Mouse (Mus musculus) heart, embryonic 15.5 days (tissue): Measurements from ENCODE around the gene Ap2a1. TPM values are rescaled to one million over a fixed set of nuclear protein-coding genes. Genes with fewer than 3 reads are reported as not detected.
A peak's percentile ranks its signal among the peaks of the same experiment; 100 is the strongest.

ENCODE experiments used
- ATAC-seq: fragments of 200-750 bp; cut with Nextera tagmentation; replicated peaks from 2 replicates; pipeline ENCODE4 v1.8.0; 2017; ENCODE audit warnings: low read depth, moderate TSS enrichment; ENCODE audit not compliant: insufficient number of reproducible peaks, insufficient read depth, low FRiP score
- H3K27ac ChIP-seq: fragments of 300-500 bp; sonication (generic); 2 replicates; pipeline ENCODE4 v1.5.1; 2015; ENCODE audit warnings: mild to moderate bottlenecking, inconsistent platforms
- H3K27me3 ChIP-seq: fragments of 300-500 bp; sonication (generic); 2 replicates; pipeline ENCODE4 v1.6.1; 2015; ENCODE audit warnings: inconsistent platforms
- H3K36me3 ChIP-seq: fragments of 300-500 bp; sonication (generic); 2 replicates; pipeline ENCODE4 v1.6.1; 2015; ENCODE audit warnings: mild to moderate bottlenecking, inconsistent platforms
- H3K4me1 ChIP-seq: fragments of 300-500 bp; sonication (generic); replicated peaks from 2 replicates; pipeline ENCODE4 v1.6.1; 2015; ENCODE audit warnings: inconsistent platforms
- H3K4me2 ChIP-seq: fragments of 300-500 bp; sonication (generic); 2 replicates; pipeline ENCODE4 v1.6.1; 2015; ENCODE audit warnings: inconsistent platforms, mild to moderate bottlenecking, moderate library complexity
- H3K4me3 ChIP-seq: fragments of 300-500 bp; sonication (generic); 2 replicates; pipeline ENCODE4 v1.5.1; 2015; ENCODE audit warnings: mild to moderate bottlenecking, inconsistent platforms
- H3K9ac ChIP-seq: fragments of 300-500 bp; sonication (generic); 2 replicates; pipeline ENCODE4 v1.6.1; 2015; ENCODE audit warnings: mild to moderate bottlenecking, inconsistent platforms
- H3K9me3 ChIP-seq: fragments of 300-500 bp; sonication (generic); replicated peaks from 2 replicates; pipeline ENCODE4 v1.6.1; 2016; ENCODE audit warnings: inconsistent platforms
- WGBS: fragments of 180-500 bp; shearing (Covaris S2); methylation state at CpG from one replicate; pipeline ENCODE4 v1.1.7; 2015; ENCODE audit warnings: mixed read lengths; 5-methylcytosine and 5-hydroxymethylcytosine counted together
- polyA plus RNA-seq: library from polyadenylated mRNA; unstranded; fragments of >200 nt; fragmentation: Nextera tagmentation; extraction: Ambion mirVana; gene quantifications from 2 replicates; pipeline ENCODE4 v1.2.1, GENCODE M21; 2015

Ap2a1 gene
- polyA plus RNA-seq, 1 experiment from 2014 or later, result 51.9 TPM

DNA sequence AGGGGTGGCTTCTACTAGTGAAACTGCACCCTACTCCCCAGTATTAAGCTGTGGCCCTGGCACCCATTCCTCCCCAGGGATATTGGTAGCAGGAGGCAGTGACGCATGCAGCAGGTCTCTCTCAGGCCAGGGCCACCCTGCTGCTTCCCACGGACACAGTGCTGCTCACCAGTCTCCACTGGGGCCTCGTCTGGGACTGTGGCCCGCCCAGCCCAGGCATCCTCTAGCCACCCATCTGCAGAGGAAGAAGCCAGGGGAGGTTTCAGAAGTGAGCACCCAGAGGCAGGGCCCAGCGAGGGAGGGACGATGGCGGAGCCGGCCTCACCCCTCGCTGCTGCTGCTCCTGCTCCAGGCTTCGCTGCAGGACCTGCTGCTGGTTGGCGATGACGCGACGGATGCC lies 66.1 kb downstream of the Ap2a1 start:
- Histone ChIP-seq H3K4me3 (no peak overlapping the region), H3K27me3 (no peaks in the 10 kb centered on the region), H3K9ac (no peak overlapping the region), H3K27ac (no peak overlapping the region), H3K4me1 (peaks cover 72% of the 10 kb centered on the region), H3K36me3 (peaks cover 35% of the 10 kb centered on the region), H3K4me2 (no peak overlapping the region), H3K9me3 (no peaks in the 10 kb centered on the region)
- WGBS, result 83% methylated on average over 14 of the region's 14 CpGs
- ATAC-seq, result no peak

- Histone ChIP-seq H3K27me3 (no peaks in the 10 kb centered on the region), H3K4me2 (no peak overlapping the region), H3K9ac (no peak overlapping the region), H3K4me3 (no peak overlapping the region), H3K4me1 (peaks cover 72% of the 10 kb centered on the region), H3K36me3 (peaks cover 35% of the 10 kb centered on the region), H3K9me3 (no peaks in the 10 kb centered on the region), H3K27ac (no peak overlapping the region)
- ATAC-seq, result no peak
- 79% methylated on average over 8 of the region's 8 CpGs for WGBS
Observed at GRCm38 (mm10) chr7:44862434-44862833, 66.9 kb downstream of the Ap2a1 start.

GRCm38 (mm10) chr7:44861429-44861816 lies 67.9 kb downstream of the Ap2a1 start:
- H3K27me3 ChIP-seq, result no peaks in the 10 kb centered on the region
- peaks cover 35% of the 10 kb centered on the region for H3K36me3 ChIP-seq
- H3K9me3 ChIP-seq, result no peaks in the 10 kb centered on the region
- H3K4me1 ChIP-seq, result peaks cover 66% of the 10 kb centered on the region
- ATAC-seq, result no peak
- no peak overlapping the region for H3K4me2 ChIP-seq
- WGBS, result 82% methylated on average over 14 of the region's 14 CpGs
- no peak overlapping the region for H3K9ac ChIP-seq
- peak overlapping the region; percentile 13; the same call in 1 of the 2 replicates for H3K27ac ChIP-seq
- no peak overlapping the region for H3K4me3 ChIP-seq

- H3K36me3 ChIP-seq, result peaks cover 35% of the 10 kb centered on the region
- H3K9me3 ChIP-seq, result no peaks in the 10 kb centered on the region
- WGBS, result 55% methylated on average over 22 of the region's 22 CpGs
- H3K4me3 ChIP-seq, result no peak overlapping the region
- peak overlapping the region; percentile 13; the same call in 1 of the 2 replicates for H3K27ac ChIP-seq
- H3K4me1 ChIP-seq, result peaks cover 66% of the 10 kb centered on the region
- no peak overlapping the region for H3K9ac ChIP-seq
- no peak overlapping the region for H3K4me2 ChIP-seq
- no peak; the same call in 1 of the 2 replicates for ATAC-seq
- no peaks in the 10 kb centered on the region for H3K27me3 ChIP-seq
Observed at GRCm38 (mm10) chr7:44860576-44861428, 68.5 kb downstream of the Ap2a1 start.

GRCm38 (mm10) chr7:44859896-44860295 lies 69.4 kb downstream of the Ap2a1 start:
- H3K27ac ChIP-seq, result no peak overlapping the region
- ATAC-seq, result no peak
- WGBS, result 92% methylated on average over 11 of the region's 11 CpGs
- H3K4me3 ChIP-seq, result no peak overlapping the region
- no peaks in the 10 kb centered on the region for H3K9me3 ChIP-seq
- peaks cover 66% of the 10 kb centered on the region for H3K4me1 ChIP-seq
- no peak overlapping the region for H3K4me2 ChIP-seq
- no peak overlapping the region for H3K9ac ChIP-seq
- peaks cover 32% of the 10 kb centered on the region for H3K36me3 ChIP-seq
- no peaks in the 10 kb centered on the region for H3K27me3 ChIP-seq

DNA sequence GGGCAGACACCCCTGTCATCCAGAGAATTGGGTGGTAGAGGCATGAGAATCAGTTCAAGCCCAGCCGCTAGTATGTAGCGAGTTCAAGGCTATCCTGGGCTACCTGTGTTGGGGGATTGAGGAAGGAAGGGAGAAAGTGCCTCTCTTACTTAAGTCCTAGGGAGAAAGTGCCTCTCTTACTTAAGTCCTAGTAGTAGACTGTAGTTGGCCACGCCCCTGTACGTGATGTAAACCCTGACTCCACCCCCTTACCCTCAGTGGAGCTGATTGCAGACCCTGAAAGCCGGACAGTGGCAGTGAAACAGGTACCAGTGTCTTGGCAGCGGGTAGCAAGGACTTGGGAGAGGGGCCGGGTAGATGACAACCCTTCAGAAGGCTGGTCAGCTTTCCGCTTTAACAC lies 71.4 kb downstream of the Ap2a1 start:
- peaks cover 65% of the 10 kb centered on the region for H3K4me1 ChIP-seq
- no peak for ATAC-seq
- H3K4me3 ChIP-seq, result peak overlapping the region; percentile 86
- peaks cover 14% of the 10 kb centered on the region for H3K36me3 ChIP-seq
- no peaks in the 10 kb centered on the region for H3K27me3 ChIP-seq
- peak overlapping the region; percentile 93 for H3K27ac ChIP-seq
- 24% methylated on average over 8 of the region's 8 CpGs for WGBS
- no peaks in the 10 kb centered on the region for H3K9me3 ChIP-seq
- H3K4me2 ChIP-seq, result peak overlapping the region; percentile 95
- H3K9ac ChIP-seq, result peak overlapping the region; percentile 88

DNA sequence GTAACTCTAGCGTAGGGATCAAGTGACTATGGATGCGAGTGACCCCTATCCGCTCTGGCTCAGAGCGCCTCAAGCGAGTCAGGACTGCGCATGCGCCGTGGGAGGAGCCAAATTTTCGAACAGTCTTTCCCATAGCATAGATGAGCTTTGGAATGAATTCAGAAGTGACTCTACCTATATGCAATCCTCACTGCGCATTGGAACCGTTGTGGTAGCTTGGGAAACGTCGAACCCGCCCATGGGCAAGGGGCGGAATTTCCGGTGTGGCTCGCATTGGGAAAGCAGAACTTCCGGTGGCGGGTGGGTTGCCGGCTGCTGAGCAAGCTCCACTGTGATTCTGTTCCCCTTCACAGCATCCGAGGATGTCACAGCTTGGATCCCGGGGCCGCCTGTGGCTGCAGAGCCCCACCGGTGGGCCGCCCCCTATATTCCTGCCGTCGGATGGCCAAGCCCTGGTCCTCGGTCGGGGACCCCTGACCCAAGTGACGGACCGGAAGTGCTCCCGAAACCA lies 72.2 kb downstream of the Ap2a1 start, which contains the start of gene Pnkp:
Pnkp (plus strand) TSS at position 98 of the 511 bp plus-strand sequence.
- Histone ChIP-seq H3K9me3 (no peaks in the 10 kb centered on the region), H3K4me2 (peak within 1 kb of the TSS; percentile 95), H3K27ac (peak within 1 kb of the TSS; percentile 93), H3K4me3 (peak within 1 kb of the TSS; percentile 86), H3K4me1 (peaks cover 70% of the 10 kb centered on the region), H3K27me3 (no peaks in the 10 kb centered on the region), H3K9ac (peak within 1 kb of the TSS; percentile 88), H3K36me3 (peaks cover 11% of the 10 kb centered on the region)
- WGBS, result 0% methylated on average over 32 of the region's 32 CpGs
- ATAC-seq, result peak; percentile 8

DNA sequence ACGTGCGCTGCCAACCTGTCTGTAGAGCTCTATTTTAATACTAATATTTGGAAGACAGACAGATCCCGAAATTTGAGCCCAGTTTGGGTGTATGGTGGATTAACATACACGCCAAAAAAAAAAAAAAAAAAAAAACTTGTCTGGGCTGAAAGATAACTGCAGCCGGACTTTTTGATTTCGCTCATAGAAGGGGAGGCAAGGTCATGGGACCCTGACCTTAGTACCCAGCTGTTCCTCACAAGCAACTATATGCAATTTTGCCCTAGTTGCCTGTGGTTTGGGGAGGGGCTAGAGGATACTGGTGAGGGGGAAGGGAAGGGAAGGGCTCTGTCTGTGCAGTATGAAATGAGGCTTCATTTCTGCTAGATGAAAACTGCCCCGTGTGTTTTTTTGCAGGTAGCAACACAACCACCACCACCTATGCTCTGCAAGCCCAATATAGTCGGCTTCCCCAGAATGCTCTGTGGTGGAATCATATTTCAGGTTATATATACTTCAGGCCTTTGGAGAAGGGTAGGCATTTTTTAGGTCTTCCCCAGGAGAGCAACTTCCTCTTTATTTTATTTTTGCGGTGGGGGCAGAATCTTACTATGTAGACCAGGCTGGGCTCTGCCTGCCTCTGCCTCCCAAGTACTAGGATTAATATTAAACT lies 72.9 kb downstream of the Ap2a1 start:
- Histone ChIP-seq H3K27ac (peak overlapping the region; percentile 93), H3K4me2 (peak overlapping the region; percentile 95), H3K9ac (peak overlapping the region; percentile 88; the same call in 1 of the 2 replicates), H3K36me3 (peaks cover 7% of the 10 kb centered on the region), H3K4me1 (peaks cover 71% of the 10 kb centered on the region), H3K9me3 (no peaks in the 10 kb centered on the region), H3K27me3 (no peaks in the 10 kb centered on the region), H3K4me3 (peak overlapping the region; percentile 86)
- 54% methylated on average over 9 of the region's 9 CpGs for WGBS
- no peak for ATAC-seq

DNA sequence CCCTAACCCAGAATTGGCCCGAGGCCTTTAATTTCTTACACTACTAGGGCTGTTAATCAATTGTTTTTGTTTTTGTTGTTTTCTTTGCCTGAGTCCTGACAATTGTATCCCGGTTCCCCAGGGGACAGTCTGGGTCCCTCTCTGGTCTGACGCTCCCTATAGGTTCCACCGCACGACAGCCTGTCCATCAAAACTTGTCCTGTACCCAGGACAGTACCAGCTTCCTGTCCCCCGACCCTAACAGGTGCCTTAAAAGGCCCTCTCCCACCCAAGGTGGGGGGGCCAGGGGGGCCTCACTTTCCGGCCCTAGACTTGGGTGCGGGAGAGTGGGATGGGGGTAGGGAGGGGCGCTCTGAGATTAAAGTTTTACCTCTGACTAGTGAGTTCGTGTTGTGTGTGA lies 74.3 kb downstream of the Ap2a1 start:
- ATAC-seq, result no peak
- 38% methylated on average over 10 of the region's 10 CpGs for WGBS
- peaks cover 7% of the 10 kb centered on the region for H3K36me3 ChIP-seq

GRCm38 (mm10) chr7:44854356-44855031 lies 74.8 kb downstream of the Ap2a1 start:
- H3K4me1 ChIP-seq, result peaks cover 67% of the 10 kb centered on the region

More for the DNA sequence above, 74.3 kb downstream of the Ap2a1 start:
- peaks cover 70% of the 10 kb centered on the region for H3K4me1 ChIP-seq
- H3K4me2 ChIP-seq, result peak overlapping the region; percentile 87
- peak overlapping the region; percentile 98 for H3K27ac ChIP-seq
- peak overlapping the region; percentile 68 for H3K9ac ChIP-seq
- H3K9me3 ChIP-seq, result no peaks in the 10 kb centered on the region
- peak overlapping the region; percentile 67 for H3K4me3 ChIP-seq
- no peaks in the 10 kb centered on the region for H3K27me3 ChIP-seq

More at GRCm38 (mm10) chr7:44854356-44855031, 74.8 kb downstream of the Ap2a1 start:
- 1% methylated on average over 45 of the region's 45 CpGs for WGBS
- no peaks in the 10 kb centered on the region for H3K27me3 ChIP-seq
- ATAC-seq, result peak; percentile 41
- peak overlapping the region; percentile 87 for H3K4me2 ChIP-seq
- H3K9me3 ChIP-seq, result no peaks in the 10 kb centered on the region
- peaks cover 7% of the 10 kb centered on the region for H3K36me3 ChIP-seq
- peak overlapping the region; percentile 68 for H3K9ac ChIP-seq
- peak overlapping the region; percentile 98 for H3K27ac ChIP-seq
- H3K4me3 ChIP-seq, result peak overlapping the region; percentile 67
